Comparison of ENCODE assay signal across 14 mouse cellular contexts in genomic region chr6:99093856-99094255, GRCm38 (mm10).
A peak's percentile ranks its signal among the peaks of the same experiment; 100 is the strongest.
DNase-seq lines count a peak whose midpoint lies in the region; ATAC-seq and TF ChIP-seq lines count a peak whose summit lies in the region.
"Had no signal": no experiment of that assay in that cellular context is flagged by ENCODE, and none has a peak within 500 bp of the region (broad histone marks: within the 10 kb centered on the region; RNA-seq: fewer than 3 reads in every experiment).

No protein-coding gene starts in this region.

- no peaks in the 10 kb centered on the region for H3K27me3 ChIP-seq in liver, embryonic 11.5 days (replicated peaks; ENCODE audit: control insufficient read depth, insufficient read depth, low read length)
- H3K27me3 ChIP-seq in heart, embryonic 12.5 days (replicated peaks), result no peaks in the 10 kb centered on the region
- H3K27me3 ChIP-seq in liver, embryonic 14.5 days (ENCODE audit: control insufficient read depth, insufficient read depth, low read length), result no peaks in the 10 kb centered on the region
- H3K27me3 ChIP-seq: embryonic facial prominence, embryonic 15.5 days; neural tube, embryonic 13.5 days had no signal

- TF ChIP-seq POLR2A in brain, embryonic 14.5 days (IDR thresholded peaks at IDR 0.05; ENCODE audit: borderline replicate concordance, extremely low read depth, insufficient read depth, insufficient read length, poor library complexity, severe bottlenecking), result no peak

- ATAC-seq in liver, embryonic 11.5 days (replicated peaks; ENCODE audit: low FRiP score), result no peak
- no peak; the same call in 1 of the 2 replicates for ATAC-seq in heart, embryonic 12.5 days (ENCODE audit: insufficient number of reproducible peaks, low FRiP score)
- no peak for ATAC-seq in liver, embryonic 14.5 days (ENCODE audit: insufficient read depth)
- no peak for ATAC-seq in erythroblast, adult 5-6 weeks (replicated peaks; ENCODE audit: low FRiP score, poor library complexity, severe bottlenecking)

- no peak overlapping the region for H3K4me3 ChIP-seq in liver, embryonic 11.5 days (ENCODE audit: low read depth, low read length)
- H3K4me3 ChIP-seq in heart, embryonic 12.5 days, result no peak overlapping the region; the same call in 1 of the 2 replicates
- no peak overlapping the region for H3K4me3 ChIP-seq in liver, embryonic 14.5 days (ENCODE audit: insufficient read depth in 1 of 2, low read depth in 2 of 2, low read length in 2 of 2)
- H3K4me3 ChIP-seq: embryonic facial prominence, embryonic 15.5 days; neural tube, embryonic 13.5 days had no signal

- DNase-seq in liver, embryonic 11.5 days (ENCODE audit: low spot score), result no peak
- DNase-seq in liver, result no peak
- peak; percentile 70 for DNase-seq in brain, embryonic 14.5 days (ENCODE audit: low read depth)
- no peak for DNase-seq in liver, embryonic 14.5 days (ENCODE audit: low read depth in 3 of 3, low spot score in 3 of 3)
- no peak for DNase-seq in cerebellum, postnatal 25 days
- DNase-seq: gastrocnemius, postnatal 25 days; kidney, adult 8-10 months; thymus, postnatal 36 days had no signal

- H3K4me2 ChIP-seq in liver, embryonic 11.5 days, result peak overlapping the region; percentile 73
- H3K4me2 ChIP-seq in heart, embryonic 12.5 days, result peak overlapping the region; percentile 41
- H3K4me2 ChIP-seq in liver, embryonic 14.5 days (ENCODE audit: low read depth), result peak overlapping the region; percentile 63; the same call in 1 of the 2 replicates
- H3K4me2 ChIP-seq: embryonic facial prominence, embryonic 15.5 days had no signal

- H3K9ac ChIP-seq in liver, embryonic 11.5 days (ENCODE audit: low read depth, low read length), result no peak overlapping the region
- H3K9ac ChIP-seq in heart, embryonic 12.5 days, result peak overlapping the region; percentile 51
- H3K9ac ChIP-seq in liver, embryonic 14.5 days (replicated peaks), result no peak overlapping the region
- H3K9ac ChIP-seq: embryonic facial prominence, embryonic 15.5 days had no signal

- peaks cover 38% of the 10 kb centered on the region for H3K4me1 ChIP-seq in liver, embryonic 11.5 days (replicated peaks; ENCODE audit: control insufficient read depth, insufficient read depth, low read length)
- H3K4me1 ChIP-seq in heart, embryonic 12.5 days (replicated peaks), result peaks cover 65% of the 10 kb centered on the region
- H3K4me1 ChIP-seq in liver, embryonic 14.5 days (replicated peaks; ENCODE audit: control insufficient read depth in 2 of 2, insufficient read depth in 2 of 2, low read length in 1 of 2), result peaks cover 0 to 34% of the 10 kb centered on the region in 2 experiments; a peak in 3 of 4 replicates

- TF ChIP-seq EP300 in liver, embryonic 14.5 days (IDR thresholded peaks at IDR 0.05; ENCODE audit: low read depth), result no peak

- WGBS in liver, embryonic 11.5 days, result 64% methylated on average over 2 of the region's 2 CpGs
- 16% methylated on average over 2 of the region's 2 CpGs for WGBS in heart, embryonic 12.5 days
- WGBS in liver, embryonic 14.5 days (ENCODE audit: insufficient replicate concordance), result 49% methylated on average over 2 of the region's 2 CpGs

- H3K36me3 ChIP-seq in liver, embryonic 11.5 days (ENCODE audit: control insufficient read depth, insufficient read depth, low read length), result no peaks in the 10 kb centered on the region
- H3K36me3 ChIP-seq in heart, embryonic 12.5 days, result no peaks in the 10 kb centered on the region
- no peaks in the 10 kb centered on the region for H3K36me3 ChIP-seq in liver, embryonic 14.5 days (replicated peaks; ENCODE audit: control insufficient read depth, insufficient read depth, low read depth)
- H3K36me3 ChIP-seq: embryonic facial prominence, embryonic 15.5 days; neural tube, embryonic 13.5 days had no signal

- TF ChIP-seq CTCF in brain, embryonic 14.5 days (IDR thresholded peaks at IDR 0.05; ENCODE audit: borderline replicate concordance, extremely low read depth, insufficient read depth, insufficient read length), result no peak
- no peak for TF ChIP-seq CTCF in liver, embryonic 14.5 days (IDR thresholded peaks at IDR 0.05; ENCODE audit: low read depth)

- no peak overlapping the region for H3K27ac ChIP-seq in liver, embryonic 11.5 days (ENCODE audit: low read depth, low read length)
- H3K27ac ChIP-seq in heart, embryonic 12.5 days (ENCODE audit: poor library complexity, severe bottlenecking), result peak overlapping the region; percentile 98
- no peak overlapping the region for H3K27ac ChIP-seq in liver, embryonic 14.5 days
- H3K27ac ChIP-seq: embryonic facial prominence, embryonic 15.5 days; left cerebral cortex, adult 2 months; neural tube, embryonic 13.5 days had no signal

- no peaks in the 10 kb centered on the region for H3K9me3 ChIP-seq in liver, embryonic 11.5 days (ENCODE audit: control insufficient read depth, low read length)
- H3K9me3 ChIP-seq in heart, embryonic 12.5 days (replicated peaks), result no peaks in the 10 kb centered on the region
- no peaks in the 10 kb centered on the region for H3K9me3 ChIP-seq in liver, embryonic 14.5 days (ENCODE audit: control insufficient read depth, low read length)
- H3K9me3 ChIP-seq: embryonic facial prominence, embryonic 15.5 days; G1E; neural tube, embryonic 13.5 days had no signal
